Mouse (Mus musculus): ENCODE data around the gene H2-Ob. TPM values are rescaled to one million over a fixed set of nuclear protein-coding genes. Genes with fewer than 3 reads are reported as not detected.

H2-Ob gene
- polyA plus RNA-seq (2016; fragmentation: Nextera tagmentation; extraction: Ambion mirVana) = not detected in 2 replicates

- Histone ChIP-seq H3K36me3 (no peaks in the 10 kb centered on the region), H3K9me3 (no peaks in the 10 kb centered on the region), H3K27ac (no peak within 1 kb of the TSS), H3K4me1 (replicated peaks) (no peaks in the 10 kb centered on the region), H3K4me2 (no peak within 1 kb of the TSS), H3K4me3 (replicated peaks) (no peak within 1 kb of the TSS), H3K9ac (replicated peaks) (no peak within 1 kb of the TSS), H3K27me3 (no peaks in the 10 kb centered on the region; the same call in 1 of the 2 replicates)
- no peak; the same call in 1 of the 2 replicates for ATAC-seq (ENCODE audit: insufficient number of reproducible peaks, insufficient read depth, low FRiP score, low TSS enrichment, low read depth)
- 56% methylated on average over 3 of the region's 3 CpGs for WGBS
These were observed at the start of gene H2-Ob for GRCm38 (mm10) chr17:34238706-34239105. Gene H2-Ob (plus strand): TSS chr17:34238903.

- Histone ChIP-seq H3K9ac (replicated peaks) (no peak overlapping the region), H3K4me1 (replicated peaks) (peaks cover 11% of the 10 kb centered on the region), H3K27me3 (peaks cover 93% of the 10 kb centered on the region), H3K4me2 (no peak overlapping the region), H3K4me3 (replicated peaks) (no peak overlapping the region), H3K9me3 (no peaks in the 10 kb centered on the region), H3K27ac (no peak overlapping the region), H3K36me3 (no peaks in the 10 kb centered on the region)
- WGBS = 69% methylated on average over 6 of the region's 6 CpGs
- no peak for ATAC-seq (ENCODE audit: insufficient number of reproducible peaks, insufficient read depth, low FRiP score, low TSS enrichment, low read depth)
These were observed 49.7 kb upstream of the H2-Ob start for GRCm38 (mm10) chr17:34188986-34189385.

GRCm38 (mm10) chr17:34192852-34193251, 45.9 kb upstream of the H2-Ob start:
- Histone ChIP-seq H3K9me3 (no peaks in the 10 kb centered on the region), H3K27me3 (peaks cover 98% of the 10 kb centered on the region), H3K27ac (no peak overlapping the region), H3K36me3 (no peaks in the 10 kb centered on the region), H3K9ac (replicated peaks) (no peak overlapping the region), H3K4me3 (replicated peaks) (no peak overlapping the region), H3K4me2 (no peak overlapping the region), H3K4me1 (replicated peaks) (peaks cover 16% of the 10 kb centered on the region)
- no peak for ATAC-seq (ENCODE audit: insufficient number of reproducible peaks, insufficient read depth, low FRiP score, low TSS enrichment, low read depth)
- WGBS = 23% methylated on average over 16 of the region's 16 CpGs

- peaks cover 98% of the 10 kb centered on the region for H3K27me3 ChIP-seq
- H3K36me3 ChIP-seq = no peaks in the 10 kb centered on the region
- H3K27ac ChIP-seq = no peak overlapping the region
- H3K4me1 ChIP-seq (replicated peaks) = peaks cover 17% of the 10 kb centered on the region
- H3K9ac ChIP-seq (replicated peaks) = no peak overlapping the region
- no peak overlapping the region for H3K4me3 ChIP-seq (replicated peaks)
- no peaks in the 10 kb centered on the region for H3K9me3 ChIP-seq
- H3K4me2 ChIP-seq = no peak overlapping the region
- no peak for ATAC-seq (ENCODE audit: insufficient number of reproducible peaks, insufficient read depth, low FRiP score, low TSS enrichment, low read depth)
- 44% methylated on average over 8 of the region's 8 CpGs for WGBS
These were observed 45.2 kb upstream of the H2-Ob start for GRCm38 (mm10) chr17:34193468-34193867.

- Histone ChIP-seq H3K4me1 (replicated peaks) (peaks cover 17% of the 10 kb centered on the region), H3K36me3 (no peaks in the 10 kb centered on the region), H3K9ac (replicated peaks) (no peak overlapping the region), H3K27ac (no peak overlapping the region), H3K4me2 (no peak overlapping the region), H3K4me3 (replicated peaks) (no peak overlapping the region), H3K9me3 (no peaks in the 10 kb centered on the region), H3K27me3 (peaks cover 99% of the 10 kb centered on the region)
- ATAC-seq (ENCODE audit: insufficient number of reproducible peaks, insufficient read depth, low FRiP score, low TSS enrichment, low read depth) = no peak
- WGBS = 94% methylated on average over 4 of the region's 4 CpGs
These were observed 44.0 kb upstream of the H2-Ob start for GRCm38 (mm10) chr17:34194723-34195122.

- H3K4me1 ChIP-seq (replicated peaks) = peaks cover 17% of the 10 kb centered on the region
- no peak overlapping the region for H3K4me3 ChIP-seq (replicated peaks)
- H3K4me2 ChIP-seq = no peak overlapping the region
- no peak overlapping the region for H3K9ac ChIP-seq (replicated peaks)
- no peaks in the 10 kb centered on the region for H3K36me3 ChIP-seq
- no peaks in the 10 kb centered on the region for H3K9me3 ChIP-seq
- H3K27ac ChIP-seq = no peak overlapping the region
- 36% methylated on average over 12 of the region's 12 CpGs for WGBS
- peaks cover 97% of the 10 kb centered on the region for H3K27me3 ChIP-seq
- ATAC-seq (ENCODE audit: insufficient number of reproducible peaks, insufficient read depth, low FRiP score, low TSS enrichment, low read depth) = no peak
These were observed 42.2 kb upstream of the H2-Ob start for GRCm38 (mm10) chr17:34196491-34196890.

GRCm38 (mm10) chr17:34196941-34197894, 41.5 kb upstream of the H2-Ob start, which contains the start of gene Psmb8:
Gene Psmb8 (plus strand): TSS chr17:34197721.
- 0 out of 2 replicates have a peak, but pooled peaks have one; percentile 16 for ATAC-seq (ENCODE audit: insufficient number of reproducible peaks, insufficient read depth, low FRiP score, low TSS enrichment, low read depth)
- no peaks in the 10 kb centered on the region for H3K36me3 ChIP-seq
- peak within 1 kb of the TSS; percentile 68 for H3K4me2 ChIP-seq
- H3K27me3 ChIP-seq = peaks cover 95% of the 10 kb centered on the region
- peaks cover 17% of the 10 kb centered on the region for H3K4me1 ChIP-seq (replicated peaks)
- H3K27ac ChIP-seq = no peak within 1 kb of the TSS
- H3K9ac ChIP-seq (replicated peaks) = no peak within 1 kb of the TSS; the same call in 1 of the 2 replicates
- H3K9me3 ChIP-seq = no peaks in the 10 kb centered on the region
- 3% methylated on average over 40 of the region's 41 CpGs for whole genome bisulfite sequencing
- peak within 1 kb of the TSS; percentile 41 for H3K4me3 ChIP-seq (replicated peaks)

GRCm38 (mm10) chr17:34197904-34198520, 40.7 kb upstream of the H2-Ob start:
- H3K36me3 ChIP-seq = no peaks in the 10 kb centered on the region
- H3K4me3 ChIP-seq (replicated peaks) = peak overlapping the region; percentile 41
- 2% methylated on average over 32 of the region's 32 CpGs for WGBS
- H3K27me3 ChIP-seq = peaks cover 91% of the 10 kb centered on the region
- ATAC-seq (ENCODE audit: insufficient number of reproducible peaks, insufficient read depth, low FRiP score, low TSS enrichment, low read depth) = no peak
- H3K4me2 ChIP-seq = peak overlapping the region; percentile 68
- no peaks in the 10 kb centered on the region for H3K9me3 ChIP-seq
- peaks cover 17% of the 10 kb centered on the region for H3K4me1 ChIP-seq (replicated peaks)
- no peak overlapping the region for H3K27ac ChIP-seq
- no peak overlapping the region; the same call in 1 of the 2 replicates for H3K9ac ChIP-seq (replicated peaks)

GRCm38 (mm10) chr17:34198521-34198912, 40.2 kb upstream of the H2-Ob start:
- H3K4me1 ChIP-seq (replicated peaks) = peaks cover 17% of the 10 kb centered on the region
- no peaks in the 10 kb centered on the region for H3K9me3 ChIP-seq
- no peak overlapping the region for H3K27ac ChIP-seq
- H3K4me2 ChIP-seq = peak overlapping the region; percentile 68
- H3K27me3 ChIP-seq = peaks cover 91% of the 10 kb centered on the region
- H3K4me3 ChIP-seq (replicated peaks) = peak overlapping the region; percentile 41
- no peak overlapping the region; the same call in 1 of the 2 replicates for H3K9ac ChIP-seq (replicated peaks)
- no peak for ATAC-seq (ENCODE audit: insufficient number of reproducible peaks, insufficient read depth, low FRiP score, low TSS enrichment, low read depth)
- H3K36me3 ChIP-seq = no peaks in the 10 kb centered on the region
- WGBS = 7% methylated on average over 11 of the region's 11 CpGs

- H3K36me3 ChIP-seq = no peaks in the 10 kb centered on the region
- H3K27me3 ChIP-seq = peaks cover 91% of the 10 kb centered on the region
- H3K9me3 ChIP-seq = no peaks in the 10 kb centered on the region
- H3K4me2 ChIP-seq = no peak overlapping the region
- no peak overlapping the region for H3K27ac ChIP-seq
- H3K4me1 ChIP-seq (replicated peaks) = peaks cover 17% of the 10 kb centered on the region
- H3K4me3 ChIP-seq (replicated peaks) = no peak overlapping the region
- no peak for ATAC-seq (ENCODE audit: insufficient number of reproducible peaks, insufficient read depth, low FRiP score, low TSS enrichment, low read depth)
- no peak overlapping the region for H3K9ac ChIP-seq (replicated peaks)
- 54% methylated on average over 12 of the region's 12 CpGs for WGBS
These were observed 39.6 kb upstream of the H2-Ob start for GRCm38 (mm10) chr17:34199050-34199619.

- no peaks in the 10 kb centered on the region for H3K36me3 ChIP-seq
- ATAC-seq (ENCODE audit: insufficient number of reproducible peaks, insufficient read depth, low FRiP score, low TSS enrichment, low read depth) = no peak
- H3K4me3 ChIP-seq (replicated peaks) = no peak overlapping the region
- H3K9ac ChIP-seq (replicated peaks) = no peak overlapping the region
- no peaks in the 10 kb centered on the region for H3K9me3 ChIP-seq
- WGBS = 88% methylated on average over 10 of the region's 10 CpGs
- peaks cover 22% of the 10 kb centered on the region for H3K4me1 ChIP-seq (replicated peaks)
- H3K27ac ChIP-seq = no peak overlapping the region
- no peak overlapping the region for H3K4me2 ChIP-seq
- H3K27me3 ChIP-seq = peaks cover 88% of the 10 kb centered on the region
These were observed 38.7 kb upstream of the H2-Ob start for GRCm38 (mm10) chr17:34200047-34200446.
